Mouse (Mus musculus) E14TG2a.4 (cell line): ENCODE measurements around the gene Gpalpp1.

Experiments
- H3K27me3 ChIP-seq: 2 replicates; pipeline ENCODE4 v1.6.1; 2014; ENCODE audit warnings: low read length, control low read depth; ENCODE audit not compliant: insufficient read depth
- H3K36me3 ChIP-seq: 2 replicates; pipeline ENCODE4 v1.6.1; 2014; ENCODE audit warnings: low read length, control low read depth; ENCODE audit not compliant: insufficient read depth
- H3K4me1 ChIP-seq: replicated peaks from 2 replicates; pipeline ENCODE4 v1.6.1; 2014; ENCODE audit warnings: low read depth, low read length, control low read depth
- H3K4me3 ChIP-seq: replicated peaks from 2 replicates; pipeline ENCODE4 v1.5.1; 2014; ENCODE audit warnings: mild to moderate bottlenecking, low read length
- H3K9me3 ChIP-seq: 2 replicates; pipeline ENCODE4 v1.6.1; 2014; ENCODE audit warnings: low read length, control low read depth
- CTCF ChIP-seq: conservative IDR thresholded peaks from 2 replicates; pipeline ENCODE4 v1.5.1; 2014; ENCODE audit warnings: low read length
- NANOG ChIP-seq: IDR thresholded peaks from 2 replicates; pipeline ENCODE4 v1.6.1; 2014; ENCODE audit warnings: borderline replicate concordance, low read length, mixed read lengths
- POU5F1 ChIP-seq: IDR thresholded peaks from 2 replicates; pipeline ENCODE4 v1.6.1; 2014; ENCODE audit warnings: low read length, borderline replicate concordance

The Gpalpp1 gene

DNA sequence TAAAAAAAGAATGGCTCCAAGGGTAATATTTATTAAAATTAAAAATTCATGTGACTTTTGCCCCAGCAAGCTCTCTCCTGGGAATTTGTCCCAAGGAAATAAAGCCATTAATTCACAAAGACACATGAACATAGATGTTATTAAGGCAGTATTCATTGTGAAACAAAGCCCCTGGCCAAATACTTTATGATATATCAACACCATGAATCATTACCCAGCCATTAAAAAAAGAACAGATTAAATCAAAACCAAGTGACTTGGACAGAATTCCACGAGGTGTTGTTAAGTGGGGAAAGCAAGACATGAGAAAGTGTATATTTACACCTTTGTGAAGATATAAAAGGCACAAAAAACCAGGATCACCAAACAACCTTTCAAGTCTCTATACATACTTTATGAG, 43.3 kb downstream of the Gpalpp1 start:
- Histone ChIP-seq H3K4me3 (no peak overlapping the region), H3K36me3 (no peaks in the 10 kb centered on the region), H3K27me3 (no peaks in the 10 kb centered on the region), H3K9me3 (no peaks in the 10 kb centered on the region), H3K4me1 (peaks cover 9% of the 10 kb centered on the region)
- no peak for TF ChIP-seq POU5F1
- no peak for TF ChIP-seq CTCF
- no peak for TF ChIP-seq NANOG

DNA sequence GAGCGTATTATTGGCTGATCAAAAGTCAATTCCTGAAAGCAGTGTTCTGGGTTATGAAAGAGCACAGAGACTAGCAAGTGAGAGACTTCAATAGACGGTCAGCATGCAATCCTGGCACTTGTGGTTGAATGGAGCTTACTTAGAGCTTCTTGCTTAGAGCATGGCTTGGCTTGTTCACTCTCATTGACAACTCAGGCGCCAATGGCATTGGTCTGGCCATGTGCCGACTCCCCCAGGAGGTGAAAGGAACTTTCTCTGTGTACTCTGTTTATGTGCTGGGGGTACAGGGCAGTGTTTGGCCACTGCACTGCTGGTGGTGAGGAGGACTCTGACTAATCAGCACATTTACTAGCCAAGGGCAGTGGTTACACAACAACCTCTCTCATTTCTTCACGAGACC, 51.1 kb downstream of the Gpalpp1 start:
- Histone ChIP-seq H3K4me1 (no peaks in the 10 kb centered on the region), H3K27me3 (peaks cover 1% of the 10 kb centered on the region; the same call in 1 of the 2 replicates), H3K9me3 (no peaks in the 10 kb centered on the region), H3K4me3 (no peak overlapping the region), H3K36me3 (no peaks in the 10 kb centered on the region)
- TF ChIP-seq POU5F1, result no peak
- TF ChIP-seq CTCF, result no peak
- TF ChIP-seq NANOG, result no peak

DNA sequence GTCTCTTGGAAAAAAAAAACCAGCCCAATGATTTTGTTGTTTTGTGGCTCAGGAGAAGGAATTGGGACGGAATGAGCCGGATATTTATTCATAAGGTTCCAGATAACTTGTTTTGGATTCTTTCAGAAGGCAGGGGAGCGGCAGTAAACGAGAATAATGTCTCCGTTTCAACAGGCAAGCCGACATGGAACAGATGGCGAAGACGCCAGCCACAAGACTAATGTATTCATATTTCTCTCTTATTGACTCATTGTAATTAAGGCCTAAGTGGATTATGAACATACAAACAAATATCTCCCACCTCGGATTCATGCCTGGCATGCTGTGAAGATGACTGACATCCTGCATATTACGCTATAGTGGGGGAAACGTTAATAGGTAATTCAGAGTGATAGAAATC, 56.8 kb downstream of the Gpalpp1 start:
- no peaks in the 10 kb centered on the region for H3K36me3 ChIP-seq
- no peaks in the 10 kb centered on the region for H3K4me1 ChIP-seq
- peaks cover 9% of the 10 kb centered on the region for H3K27me3 ChIP-seq
- no peaks in the 10 kb centered on the region for H3K9me3 ChIP-seq
- H3K4me3 ChIP-seq, result no peak overlapping the region
- no peak for TF ChIP-seq CTCF
- no peak for TF ChIP-seq POU5F1
- TF ChIP-seq NANOG, result no peak

DNA sequence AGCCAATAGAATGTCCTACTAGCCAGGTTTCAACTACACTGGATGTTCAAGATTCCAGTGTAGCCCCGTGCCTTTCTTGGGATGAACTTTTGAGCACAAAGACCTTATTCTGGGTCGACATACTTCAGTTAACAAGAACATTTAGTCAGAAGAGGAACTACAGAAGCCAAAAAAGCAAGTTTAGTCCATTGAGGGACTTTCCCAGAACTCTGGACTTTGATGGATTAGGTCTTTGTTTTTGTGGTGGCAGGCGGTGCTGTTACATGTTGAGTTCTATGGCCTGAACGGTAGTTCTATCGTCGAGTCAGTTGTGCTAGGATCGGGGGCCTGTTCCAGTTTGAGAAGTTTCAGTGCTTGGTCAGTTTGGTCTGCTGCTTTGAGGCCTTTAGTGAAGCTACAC, 58.6 kb downstream of the Gpalpp1 start:
- H3K9me3 ChIP-seq, result no peaks in the 10 kb centered on the region
- no peaks in the 10 kb centered on the region for H3K4me1 ChIP-seq
- H3K36me3 ChIP-seq, result no peaks in the 10 kb centered on the region
- no peak overlapping the region for H3K4me3 ChIP-seq
- peaks cover 9% of the 10 kb centered on the region for H3K27me3 ChIP-seq
- TF ChIP-seq CTCF (no peak), POU5F1 (no peak), NANOG (no peak)

GRCm38 (mm10) chr14:76045767-76046166, 64.8 kb downstream of the Gpalpp1 start:
- H3K27me3 ChIP-seq, result no peaks in the 10 kb centered on the region
- H3K36me3 ChIP-seq, result no peaks in the 10 kb centered on the region
- TF ChIP-seq NANOG, result no peak
- TF ChIP-seq POU5F1, result no peak
- TF ChIP-seq CTCF, result no peak
- H3K4me3 ChIP-seq, result no peak overlapping the region
- peaks cover 6% of the 10 kb centered on the region for H3K9me3 ChIP-seq
- H3K4me1 ChIP-seq, result no peaks in the 10 kb centered on the region

DNA sequence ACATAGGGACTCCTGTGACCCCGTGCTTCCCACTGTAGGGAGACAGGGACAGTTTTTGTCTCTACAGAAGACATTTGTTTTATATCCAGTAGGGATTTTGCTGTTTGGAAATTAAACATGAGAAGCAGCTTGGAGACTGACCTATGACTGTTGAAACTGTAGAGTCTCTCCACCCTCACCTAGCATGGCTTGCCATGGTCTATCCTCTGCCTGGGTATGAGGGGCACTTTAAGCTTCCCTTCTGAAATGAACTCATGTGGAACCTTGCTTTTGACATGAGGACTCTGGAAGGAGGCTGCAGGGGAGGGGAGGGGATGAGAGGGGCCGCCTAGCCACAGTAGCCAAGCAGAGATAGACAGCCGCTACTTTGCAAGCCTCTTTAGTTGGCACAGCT, 66.4 kb downstream of the Gpalpp1 start:
- Histone ChIP-seq H3K4me3 (no peak overlapping the region), H3K36me3 (no peaks in the 10 kb centered on the region), H3K9me3 (peaks cover 6% of the 10 kb centered on the region), H3K27me3 (no peaks in the 10 kb centered on the region), H3K4me1 (no peaks in the 10 kb centered on the region)
- TF ChIP-seq NANOG, result no peak
- no peak for TF ChIP-seq CTCF
- no peak for TF ChIP-seq POU5F1

GRCm38 (mm10) chr14:76043251-76044163, 67.1 kb downstream of the Gpalpp1 start:
- Histone ChIP-seq H3K36me3 (no peaks in the 10 kb centered on the region), H3K9me3 (peaks cover 6% of the 10 kb centered on the region), H3K4me1 (no peaks in the 10 kb centered on the region), H3K4me3 (no peak overlapping the region), H3K27me3 (no peaks in the 10 kb centered on the region)
- TF ChIP-seq NANOG, result no peak
